Mouse (Mus musculus): Measurements from ENCODE around the gene R3hdm1.

The R3hdm1 gene

GRCm38 (mm10) chr1:128282924-128283323, 179.8 kb downstream of the R3hdm1 start:
- DNase-seq (ENCODE audit: low read depth in 2 of 2, low spot score in 2 of 2), result no peak

DNA sequence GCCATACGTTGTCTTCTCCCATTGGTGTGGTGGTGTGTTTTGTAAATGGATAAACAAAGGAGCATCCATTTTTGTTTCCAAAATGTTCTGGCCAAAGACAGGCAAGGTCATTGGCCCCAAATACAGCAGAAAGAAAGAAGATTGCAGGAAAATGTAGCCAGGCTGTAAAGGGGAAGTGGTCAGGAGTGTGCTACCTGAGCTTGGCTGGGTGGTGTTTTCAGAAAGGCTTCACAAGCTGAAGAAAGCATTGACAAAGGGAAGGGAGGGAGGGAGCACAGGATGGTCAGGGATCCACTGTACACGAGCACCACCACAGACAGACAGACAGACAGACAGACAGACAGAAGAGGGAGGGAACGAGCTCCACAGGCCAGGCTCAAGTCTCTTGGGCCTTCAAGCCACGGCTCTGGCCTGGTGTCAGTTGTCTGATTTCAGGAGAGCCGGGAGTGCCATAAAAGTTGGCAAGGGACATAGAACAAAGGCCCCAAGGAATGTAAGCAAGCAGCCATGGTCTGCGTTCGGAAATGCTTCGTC, 181.1 kb downstream of the R3hdm1 start:
- no peak for DNase-seq (ENCODE audit: low read depth in 2 of 2, low spot score in 2 of 2)

DNA sequence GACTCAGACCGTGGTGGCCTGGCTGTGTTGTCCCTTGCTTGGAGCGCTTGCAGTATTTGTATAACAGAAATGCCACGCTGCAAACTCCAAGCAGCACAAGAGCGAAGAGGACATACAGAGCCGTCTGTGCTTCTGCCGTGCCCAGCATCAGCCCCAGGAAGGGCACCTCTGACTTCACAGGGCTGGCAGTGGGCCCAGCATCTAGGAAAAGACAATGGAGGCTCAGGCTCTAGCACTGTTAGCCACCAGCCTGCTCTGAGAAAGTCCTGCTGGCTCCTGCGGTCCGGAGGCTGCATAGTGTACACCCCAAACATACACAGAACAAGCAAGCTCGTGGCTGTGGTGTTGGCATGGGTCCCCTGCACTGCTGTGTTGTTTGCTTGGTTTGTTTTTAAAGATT, 182.0 kb downstream of the R3hdm1 start:
- no peak for DNase-seq (ENCODE audit: low read depth in 2 of 2, low spot score in 2 of 2)
